Mouse (Mus musculus) heart, adult 2 months (tissue): ENCODE measurements around the gene Immp1l. TPM values are rescaled to one million over a fixed set of nuclear protein-coding genes. Genes with fewer than 3 reads are reported as not detected.

Experiments used
- DNase-seq, 2 experiments: peaks; one replicate each; pipeline ENCODE4 v3.0.0; 2021
- H3K27ac ChIP-seq: fragments of 200-600 bp; 2 replicates; pipeline ENCODE4 v1.8.1; 2022
- H3K27me3 ChIP-seq: fragments of 200-500 bp; 2 replicates; pipeline ENCODE4 v1.6.1; 2012; ENCODE audit warnings: mild to moderate bottlenecking, low read length, inconsistent platforms, mixed read lengths; ENCODE audit not compliant: control insufficient read depth, insufficient read depth
- H3K36me3 ChIP-seq: fragments of 200-500 bp; 2 replicates; pipeline ENCODE4 v1.6.1; 2012; ENCODE audit warnings: low read length, inconsistent platforms; ENCODE audit not compliant: control insufficient read depth, insufficient read depth
- H3K4me1 ChIP-seq: fragments of 200-500 bp; 2 replicates; pipeline ENCODE4 v1.6.1; 2011; ENCODE audit warnings: low read length; ENCODE audit not compliant: control insufficient read depth, insufficient read depth
- H3K4me3 ChIP-seq: fragments of 200-600 bp; 2 replicates; pipeline ENCODE4 v1.8.1; 2022
- H3K79me2 ChIP-seq: fragments of 200-500 bp; replicated peaks from 2 replicates; pipeline ENCODE4 v1.6.1; 2012; ENCODE audit warnings: mild to moderate bottlenecking, inconsistent platforms, low read length, moderate library complexity, mixed read lengths; ENCODE audit not compliant: control insufficient read depth, insufficient read depth
- H3K9ac ChIP-seq: fragments of 200-500 bp; 2 replicates; pipeline ENCODE4 v1.6.1; 2012; ENCODE audit warnings: low read depth, mild to moderate bottlenecking, control low read depth, inconsistent platforms, low read length, mixed read lengths
- CTCF ChIP-seq: fragments of 200-600 bp; IDR thresholded peaks from 2 replicates; pipeline ENCODE4 v1.8.1; 2022; ENCODE audit warnings: antibody characterized with exemption, mild to moderate bottlenecking, moderate library complexity
- EP300 ChIP-seq: fragments of 200-500 bp; IDR thresholded peaks from 2 replicates; pipeline ENCODE4 v1.6.1; 2011; ENCODE audit warnings: low read depth, low read length, control low read depth; ENCODE audit not compliant: insufficient read depth
- POLR2A ChIP-seq: fragments of 200-500 bp; IDR thresholded peaks from 2 replicates; pipeline ENCODE4 v1.6.1; 2011; ENCODE audit warnings: mild to moderate bottlenecking, low read depth, low read length, control low read depth; ENCODE audit not compliant: insufficient read depth
- WGBS: fragments of 180-500 bp; shearing (Covaris S2); methylation state at CpG from one replicate; pipeline ENCODE4 v1.1.7; 2018; 5-methylcytosine and 5-hydroxymethylcytosine counted together
- intact Hi-C: fragments of 180-260 bp; cut with DNase I; formaldehyde crosslinking; loops from one replicate; pipeline ENCODE4 v1.15.1; 2025
- polyA plus RNA-seq: library from polyadenylated mRNA; depleted of rRNA; stranded (reverse); fragments of >200 nt; gene quantifications from 2 replicates; pipeline ENCODE4 v1.2.3, GENCODE M21; 2012
- total RNA-seq, 2 experiments: library from RNA; stranded (reverse); gene quantifications; 2 replicates each; pipeline ENCODE4 v1.2.3; 2021

The Immp1l gene
- total and polyA plus RNA-seq, 3 experiments: 37.7 to 103 (median 91.6) TPM

DNA sequence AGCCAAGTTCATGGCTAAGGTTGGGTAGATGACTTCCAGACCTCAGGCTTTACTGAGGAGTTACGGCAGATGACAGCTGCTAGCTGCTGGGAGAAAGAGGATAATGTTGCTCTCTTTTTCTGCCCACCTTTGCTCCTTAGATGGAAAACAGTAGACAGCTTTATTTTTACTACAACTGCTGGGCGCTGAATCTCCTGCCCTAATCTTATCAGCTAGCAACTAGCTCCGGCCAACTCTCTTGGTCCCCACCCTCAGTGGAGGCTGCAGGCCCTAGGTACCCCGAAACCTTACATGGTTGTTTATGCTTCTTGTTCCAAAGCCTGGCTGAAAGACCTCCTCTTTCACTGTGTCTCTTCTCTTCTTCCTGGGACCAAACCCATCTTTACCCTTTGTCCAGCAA lies 49.4 kb downstream of the Immp1l start:
- Histone ChIP-seq H3K27me3 (no peaks in the 10 kb centered on the region), H3K4me1 (peaks cover 3% of the 10 kb centered on the region), H3K4me3 (no peak overlapping the region), H3K27ac (no peak overlapping the region), H3K36me3 (peaks cover 7% of the 10 kb centered on the region; the same call in 1 of the 2 replicates), H3K79me2 (no peaks in the 10 kb centered on the region), H3K9ac (no peak overlapping the region)
- no peak for DNase-seq
- WGBS: 55% methylated on average over 4 of the region's 4 CpGs
- TF ChIP-seq CTCF (no peak), EP300 (no peak)
- intact Hi-C loops: no loop called here

DNA sequence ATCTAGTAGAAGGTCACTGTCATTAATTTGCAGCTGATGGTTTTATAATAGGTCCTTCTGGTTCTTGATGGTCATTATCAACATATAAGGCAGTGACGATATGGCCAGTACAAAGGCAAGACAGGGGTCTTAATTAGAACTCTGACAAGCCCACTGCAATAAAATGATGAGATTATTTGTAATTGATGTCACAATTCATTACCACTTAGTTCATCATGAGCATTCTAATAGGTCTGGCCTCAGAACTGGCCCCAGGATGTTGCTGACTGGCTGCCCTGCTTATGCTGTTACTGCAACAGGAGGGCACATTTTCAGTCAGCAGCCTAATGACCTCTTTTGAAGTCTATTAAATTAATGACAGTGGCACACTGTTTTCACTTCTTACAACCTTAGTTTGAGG lies 59.0 kb downstream of the Immp1l start:
- no peak for DNase-seq
- no peaks in the 10 kb centered on the region for H3K79me2 ChIP-seq
- intact Hi-C loops: no loop called here
- TF ChIP-seq EP300 (no peak), CTCF (no peak), POLR2A (no peak)
- H3K4me3 ChIP-seq: no peak overlapping the region
- H3K4me1 ChIP-seq: no peaks in the 10 kb centered on the region
- no peak overlapping the region for H3K27ac ChIP-seq
- no peaks in the 10 kb centered on the region; the same call in 1 of the 2 replicates for H3K36me3 ChIP-seq
- no peaks in the 10 kb centered on the region for H3K27me3 ChIP-seq
- H3K9ac ChIP-seq: no peak overlapping the region
- 98% methylated on average over 1 of the region's 1 CpGs for WGBS

DNA sequence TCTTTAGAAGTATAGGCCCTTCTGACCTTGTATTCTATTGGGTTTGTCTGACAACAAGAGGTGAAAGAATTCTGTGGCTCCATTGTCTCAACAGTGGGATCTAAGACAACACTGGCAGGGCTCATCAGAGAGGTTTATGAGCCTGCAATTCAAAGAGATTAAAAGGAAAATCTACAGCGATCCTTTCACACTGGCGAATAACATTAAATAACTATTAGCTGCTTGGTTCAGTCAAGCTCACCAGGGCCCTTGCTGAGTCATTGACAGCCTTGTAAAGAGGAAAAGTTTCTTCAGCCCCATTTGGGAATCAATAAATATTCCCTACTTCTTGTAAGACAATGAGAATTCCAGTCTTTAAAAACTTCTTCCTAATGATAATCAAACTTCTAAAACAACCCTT lies 69.5 kb downstream of the Immp1l start:
- Histone ChIP-seq H3K79me2 (no peaks in the 10 kb centered on the region), H3K4me1 (no peaks in the 10 kb centered on the region; the same call in none of the 2 replicates), H3K4me3 (no peak overlapping the region), H3K27me3 (no peaks in the 10 kb centered on the region), H3K27ac (no peak overlapping the region), H3K36me3 (no peaks in the 10 kb centered on the region), H3K9ac (no peak overlapping the region)
- intact Hi-C loops: no loop called here
- TF ChIP-seq POLR2A (no peak), EP300 (no peak), CTCF (no peak)
- no peak for DNase-seq
- WGBS: 62% methylated on average over 2 of the region's 2 CpGs

DNA sequence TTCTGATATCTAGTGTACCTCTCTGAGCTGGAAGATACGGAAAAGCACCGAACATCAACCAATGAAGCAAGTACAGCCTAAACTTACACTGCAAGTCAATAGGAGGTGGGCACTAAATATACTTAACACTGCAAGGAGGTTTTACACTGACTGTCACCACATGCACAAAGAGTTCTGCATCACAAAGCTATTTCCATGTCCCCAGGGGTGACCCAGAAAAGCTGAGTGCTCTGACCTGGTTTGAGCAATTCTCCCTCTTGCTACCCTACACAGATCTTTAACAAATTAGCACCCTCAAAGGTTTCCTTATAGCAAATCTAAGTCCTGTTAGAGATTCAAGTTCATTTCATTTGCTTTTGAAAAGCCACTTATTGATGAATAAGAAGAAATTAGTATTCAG lies 73.6 kb downstream of the Immp1l start:
- Histone ChIP-seq H3K79me2 (no peaks in the 10 kb centered on the region), H3K27me3 (no peaks in the 10 kb centered on the region), H3K27ac (no peak overlapping the region), H3K36me3 (no peaks in the 10 kb centered on the region; the same call in 1 of the 2 replicates), H3K4me3 (no peak overlapping the region), H3K9ac (no peak overlapping the region), H3K4me1 (no peaks in the 10 kb centered on the region; the same call in none of the 2 replicates)
- intact Hi-C loops: no loop called here
- TF ChIP-seq EP300 (no peak), POLR2A (no peak), CTCF (no peak)
- 91% methylated on average over 2 of the region's 2 CpGs for WGBS
- no peak for DNase-seq

DNA sequence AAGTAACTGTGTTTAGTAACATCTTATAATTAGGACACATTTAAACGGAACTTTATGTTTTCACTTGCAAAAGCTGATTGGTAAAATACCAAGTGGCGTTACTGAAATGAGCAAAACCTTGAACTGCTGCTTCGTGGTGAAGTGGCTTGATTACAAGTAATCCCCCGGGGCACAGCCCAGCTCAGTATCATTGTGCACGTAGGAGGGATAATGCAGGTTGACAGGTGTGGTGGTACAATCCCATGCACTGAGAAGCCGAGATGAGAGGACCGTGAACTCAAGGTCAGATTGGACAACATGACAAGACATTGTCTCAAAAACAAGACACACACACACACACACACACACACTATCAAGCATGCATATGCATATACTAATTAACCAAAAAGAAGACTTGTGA lies 80.8 kb downstream of the Immp1l start:
- Histone ChIP-seq H3K36me3 (no peaks in the 10 kb centered on the region; the same call in 1 of the 2 replicates), H3K9ac (no peak overlapping the region), H3K4me1 (no peaks in the 10 kb centered on the region), H3K27ac (no peak overlapping the region), H3K4me3 (no peak overlapping the region), H3K27me3 (no peaks in the 10 kb centered on the region), H3K79me2 (no peaks in the 10 kb centered on the region)
- no peak for TF ChIP-seq POLR2A
- no peak for TF ChIP-seq CTCF
- no peak for TF ChIP-seq EP300
- intact Hi-C loops: loop anchor here (5.0 to 10.0 kb wide), 2 partner anchors 300 to 513 kb away; no protein-coding TSS in a partner anchor
- DNase-seq: no peak
- WGBS: 85% methylated on average over 7 of the region's 7 CpGs

DNA sequence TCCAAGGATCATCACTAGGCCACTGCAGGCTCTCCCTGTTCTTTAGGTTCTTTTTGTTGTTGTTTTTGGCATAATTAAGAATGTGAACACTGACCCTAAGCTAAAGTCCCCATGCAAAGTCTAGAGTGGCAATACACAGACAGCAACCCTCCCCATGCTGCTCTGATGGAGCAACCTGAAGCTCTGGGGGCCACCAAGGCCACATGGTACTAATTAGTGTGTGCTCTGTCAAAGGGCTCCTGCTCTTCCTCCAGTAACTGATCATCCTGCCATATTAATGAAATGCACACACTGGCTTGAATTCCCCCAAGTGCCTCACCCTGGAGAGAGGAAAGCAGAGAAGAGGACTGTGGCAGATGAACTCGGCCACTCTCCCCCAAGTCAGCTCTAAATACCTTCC lies 82.7 kb downstream of the Immp1l start:
- intact Hi-C loops: loop anchor here (5.0 to 10.0 kb wide), 2 partner anchors 302 to 515 kb away; no protein-coding TSS in a partner anchor
- WGBS: 62% methylated on average over 1 of the region's 1 CpGs
- DNase-seq: no peak
- no peak overlapping the region for H3K27ac ChIP-seq
- no peak overlapping the region for H3K4me3 ChIP-seq
- no peaks in the 10 kb centered on the region for H3K4me1 ChIP-seq
- TF ChIP-seq CTCF (no peak), EP300 (no peak), POLR2A (no peak)
- H3K27me3 ChIP-seq: no peaks in the 10 kb centered on the region
- H3K9ac ChIP-seq: no peak overlapping the region
- no peaks in the 10 kb centered on the region for H3K36me3 ChIP-seq
- no peaks in the 10 kb centered on the region for H3K79me2 ChIP-seq
